Mouse (Mus musculus) CH12.LX (cell line): Measurements from ENCODE around the gene Phc3. TPM values are rescaled to one million over a fixed set of nuclear protein-coding genes. Genes with fewer than 3 reads are reported as not detected.

Source experiments
- DNase-seq: peaks from one replicate; pipeline ENCODE4 v3.0.0-alpha.2; 2013; ENCODE audit errors: extremely low read depth
- H3K27ac ChIP-seq: 2 replicates; pipeline ENCODE4 v1.5.1; 2012; ENCODE audit warnings: low read depth, mild to moderate bottlenecking, control low read depth, moderate library complexity; ENCODE audit not compliant: insufficient read depth
- H3K27me3 ChIP-seq: replicated peaks from 2 replicates; pipeline ENCODE3; 2012; ENCODE audit warnings: inconsistent platforms
- H3K36me3 ChIP-seq, 2 experiments: replicated peaks in 1 of 2; 2 replicates each; pipeline versions ENCODE3 to v1.6.1; 2012; ENCODE audit warnings: inconsistent platforms in 1 of 2, low read length in 1 of 2, mild to moderate bottlenecking in 1 of 2, mixed read lengths in 1 of 2, moderate library complexity in 1 of 2; ENCODE audit not compliant: control insufficient read depth in 1 of 2, insufficient read depth in 1 of 2
- H3K4me1 ChIP-seq, 2 experiments: 2 replicates each; pipeline ENCODE4 v1.6.1; 2012; ENCODE audit warnings: inconsistent platforms in 1 of 2, moderate library complexity in 1 of 2; ENCODE audit not compliant: insufficient read depth in 2 of 2, control insufficient read depth in 1 of 2
- H3K4me2 ChIP-seq: 2 replicates; pipeline ENCODE4 v1.6.1; 2012; ENCODE audit warnings: low read depth, mild to moderate bottlenecking, control low read depth; ENCODE audit not compliant: poor library complexity, insufficient read depth, severe bottlenecking
- H3K4me3 ChIP-seq, 3 experiments: fragments of 150-350 bp in 1 of 3; sonication (generic) in 1 of 3; replicated peaks in 1 of 3; 2 replicates each; pipeline versions ENCODE3 to v1.5.1; 2011 to 2012; ENCODE audit warnings: low read depth in 2 of 3, low read length in 2 of 3, mild to moderate bottlenecking in 2 of 3, moderate library complexity in 2 of 3, control low read depth in 1 of 3, improper control_type of control experiment in 1 of 3, inconsistent platforms in 1 of 3, mixed read lengths in 1 of 3; ENCODE audit not compliant: poor library complexity in 1 of 3
- H3K79me2 ChIP-seq: replicated peaks from 2 replicates; pipeline ENCODE4 v1.6.1; 2012; ENCODE audit warnings: mild to moderate bottlenecking, moderate library complexity; ENCODE audit not compliant: control insufficient read depth, poor library complexity, insufficient read depth, severe bottlenecking; ENCODE audit errors: extremely low read depth
- H3K9ac ChIP-seq: 2 replicates; pipeline ENCODE4 v1.6.1; 2012; ENCODE audit warnings: low read depth, mild to moderate bottlenecking, control low read depth, moderate library complexity; ENCODE audit not compliant: insufficient read depth
- H3K9me3 ChIP-seq: replicated peaks from 2 replicates; pipeline ENCODE3; 2012; ENCODE audit warnings: low read length, inconsistent platforms, mixed read lengths
- BHLHE40 ChIP-seq: IDR thresholded peaks from 2 replicates; pipeline ENCODE4 v1.6.1; 2011; ENCODE audit warnings: mild to moderate bottlenecking, low read depth, low read length, improper control_type of control experiment
- CHD1 ChIP-seq: IDR thresholded peaks from 2 replicates; pipeline ENCODE4 v1.6.1; 2012; ENCODE audit warnings: low read depth, low read length, improper control_type of control experiment, inconsistent platforms
- CTCF ChIP-seq, 2 experiments: IDR thresholded peaks in 1 of 2; conservative IDR thresholded peaks in 1 of 2; 2 replicates each; pipeline ENCODE4 v1.5.1; 2011 to 2012; ENCODE audit warnings: low read depth in 2 of 2, low read length in 2 of 2, improper control_type of control experiment in 1 of 2, inconsistent platforms in 1 of 2, mild to moderate bottlenecking in 1 of 2, moderate library complexity in 1 of 2
- E2F4 ChIP-seq: IDR thresholded peaks from 2 replicates; pipeline ENCODE4 v1.6.1; 2011; ENCODE audit warnings: low read depth, low read length, improper control_type of control experiment; ENCODE audit not compliant: insufficient replicate concordance
- ELF1 ChIP-seq: IDR thresholded peaks from 2 replicates; pipeline ENCODE4 v1.6.1; 2014; ENCODE audit warnings: low read depth, mild to moderate bottlenecking, inconsistent platforms, low read length, improper control_type of control experiment
- EP300 ChIP-seq: IDR thresholded peaks from 2 replicates; pipeline ENCODE4 v1.6.1; 2011; ENCODE audit warnings: low read length, improper control_type of control experiment
- GABPA ChIP-seq: IDR thresholded peaks from 2 replicates; pipeline ENCODE4 v1.6.1; 2012; ENCODE audit warnings: low read depth, low read length, improper control_type of control experiment, inconsistent platforms; ENCODE audit not compliant: insufficient replicate concordance
- IRF4 ChIP-seq: IDR thresholded peaks from 2 replicates; pipeline ENCODE4 v1.6.1; 2014; ENCODE audit warnings: low read depth, mild to moderate bottlenecking, inconsistent platforms, low read length, improper control_type of control experiment
- JUN ChIP-seq: IDR thresholded peaks from 2 replicates; pipeline ENCODE4 v1.6.1; 2011; ENCODE audit warnings: low read depth, mild to moderate bottlenecking, low read length, improper control_type of control experiment, moderate library complexity; ENCODE audit not compliant: insufficient read depth
- KAT2A ChIP-seq: IDR thresholded peaks from 2 replicates; pipeline ENCODE4 v1.6.1; 2012; ENCODE audit warnings: low read length, improper control_type of control experiment, inconsistent platforms; ENCODE audit not compliant: insufficient replicate concordance
- MAZ ChIP-seq: IDR thresholded peaks from 2 replicates; pipeline ENCODE4 v1.6.1; 2012; ENCODE audit warnings: low read depth, mild to moderate bottlenecking, inconsistent platforms, low read length, improper control_type of control experiment, moderate library complexity
- MXI1 ChIP-seq: IDR thresholded peaks from 2 replicates; pipeline ENCODE4 v1.6.1; 2011; ENCODE audit warnings: mild to moderate bottlenecking, low read depth, low read length, improper control_type of control experiment
- MYC ChIP-seq: IDR thresholded peaks from 2 replicates; pipeline ENCODE4 v1.6.1; 2011; ENCODE audit warnings: low read depth, mild to moderate bottlenecking, improper control_type of control experiment, low read length
- NRF1 ChIP-seq: IDR thresholded peaks from 2 replicates; pipeline ENCODE4 v1.6.1; 2014; ENCODE audit warnings: low read depth, mild to moderate bottlenecking, inconsistent platforms, low read length, improper control_type of control experiment, moderate library complexity
- POLR2A ChIP-seq: IDR thresholded peaks from 2 replicates; pipeline ENCODE4 v1.6.1; 2011; ENCODE audit warnings: low read depth, mild to moderate bottlenecking, improper control_type of control experiment, low read length
- POLR2AphosphoS2 ChIP-seq: IDR thresholded peaks from 2 replicates; pipeline ENCODE4 v1.6.1; 2011; ENCODE audit warnings: low read depth, low read length, improper control_type of control experiment
- RAD21 ChIP-seq: IDR thresholded peaks from 2 replicates; pipeline ENCODE4 v1.6.1; 2011; ENCODE audit warnings: low read depth, mild to moderate bottlenecking, low read length, improper control_type of control experiment, moderate library complexity
- SIN3A ChIP-seq: IDR thresholded peaks from 2 replicates; pipeline ENCODE4 v1.6.1; 2012; ENCODE audit warnings: low read length, improper control_type of control experiment, inconsistent platforms
- SMC3 ChIP-seq: IDR thresholded peaks from 2 replicates; pipeline ENCODE4 v1.6.1; 2011; ENCODE audit warnings: low read depth, low read length, improper control_type of control experiment
- TCF12 ChIP-seq: IDR thresholded peaks from 2 replicates; pipeline ENCODE4 v1.6.1; 2014; ENCODE audit warnings: low read depth, mild to moderate bottlenecking, inconsistent platforms, low read length, improper control_type of control experiment
- UBTF ChIP-seq: IDR thresholded peaks from 2 replicates; pipeline ENCODE4 v1.6.1; 2012; ENCODE audit warnings: low read depth, mild to moderate bottlenecking, inconsistent platforms, low read length, improper control_type of control experiment, moderate library complexity
- USF1 ChIP-seq: IDR thresholded peaks from 2 replicates; pipeline ENCODE4 v1.6.1; 2014; ENCODE audit warnings: low read depth, mild to moderate bottlenecking, inconsistent platforms, low read length, improper control_type of control experiment
- ZKSCAN1 ChIP-seq: IDR thresholded peaks from 2 replicates; pipeline ENCODE4 v1.6.1; 2012; ENCODE audit warnings: low read depth, inconsistent platforms, low read length, improper control_type of control experiment, borderline replicate concordance
- ZNF384 ChIP-seq: IDR thresholded peaks from 2 replicates; pipeline ENCODE4 v1.6.1; 2012; ENCODE audit warnings: low read depth, low read length, improper control_type of control experiment, inconsistent platforms
- dilution Hi-C: fragments of 300-500 bp; cut with MboI; formaldehyde crosslinking; loops from 2 replicates; pipeline ENCODE4 v1.14.3; 2020; ENCODE audit warnings: low sequenced_read_pairs; ENCODE audit not compliant: extremely low pct_unique_long_range_greater_than_20kb, extremely low pct_ligation_motif_present
- in situ Hi-C: fragments of 300-500 bp; cut with MboI; formaldehyde crosslinking; loops from 3 replicates; pipeline ENCODE4 v1.14.3; 2019; ENCODE audit warnings: low sequenced_read_pairs, low pct_ligation_motif_present, low pct_unique_long_range_greater_than_20kb, mixed read lengths
- polyA plus RNA-seq: library from polyadenylated mRNA; unstranded; fragments of >175 nt; gene quantifications from 2 replicates; pipeline ENCODE4 v1.2.1, GENCODE M21; 2012; ENCODE audit warnings: low read depth; ENCODE audit not compliant: insufficient read length
- total RNA-seq, 2 experiments: library from RNA; depleted of rRNA; stranded (reverse); fragments of 300-350 nt in 1 of 2; fragments of >200 nt in 1 of 2; gene quantifications; 2 replicates each; pipeline ENCODE4 v1.2.3; 2012 to 2014

The Phc3 gene
- total and polyA plus RNA-seq, 3 experiments: 8.4 to 13.5 (median 8.8) TPM

DNA sequence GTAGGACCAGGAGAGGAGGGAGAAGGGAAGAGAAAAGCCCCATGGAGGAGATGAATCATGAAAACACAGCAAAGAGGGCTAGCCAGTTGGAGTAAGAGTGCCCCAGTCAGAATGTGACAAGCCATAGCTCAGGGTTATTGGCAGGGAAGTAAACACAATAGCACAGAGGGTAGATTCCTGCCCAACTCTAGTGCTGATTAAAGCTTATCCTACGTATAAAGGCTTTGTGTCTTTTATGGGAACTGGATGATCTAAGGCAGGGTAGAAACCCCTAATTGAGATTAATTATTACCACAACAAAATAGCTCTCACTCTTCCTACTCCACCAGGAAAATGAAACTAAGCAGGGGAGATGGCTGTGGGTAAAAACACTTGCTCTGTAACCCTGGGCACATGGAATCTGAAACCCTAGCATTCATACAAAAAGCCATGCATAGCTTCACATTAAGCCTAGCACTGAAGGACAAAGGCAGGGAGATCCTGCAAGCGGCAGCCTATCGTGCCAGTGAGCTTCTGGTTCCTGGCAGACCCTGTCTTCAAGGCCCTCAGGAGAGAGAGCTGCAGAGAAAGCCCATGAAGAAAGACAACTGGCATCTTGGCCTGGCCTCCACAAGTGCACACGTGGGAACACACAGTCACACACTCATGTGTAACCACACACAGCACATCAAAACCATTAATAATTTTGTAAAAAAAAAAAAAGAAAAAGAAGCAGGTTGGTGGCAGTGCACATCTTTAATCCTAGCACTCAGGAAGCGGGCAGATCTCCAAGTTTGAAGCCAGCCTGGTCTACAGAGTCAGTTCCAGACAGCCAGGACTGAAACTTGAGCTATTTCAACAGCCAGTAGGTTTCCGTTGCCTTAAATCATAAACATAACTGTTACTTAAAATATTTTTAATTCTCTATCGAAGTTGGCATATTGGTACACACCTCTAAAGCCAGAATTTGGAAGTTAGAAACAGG, 9.1 kb downstream of the Phc3 start:
- peaks cover 6% of the 10 kb centered on the region for H3K9me3 ChIP-seq
- dilution Hi-C loops (no loop called here), in situ Hi-C loops (loop anchor here (25.0 kb wide), 1 partner anchor 98 kb away; the partner anchor contains the start of gene Gpr160)
- H3K4me1 ChIP-seq: no peaks in the 10 kb centered on the region
- no peak overlapping the region for H3K4me3 ChIP-seq
- H3K27me3 ChIP-seq: no peaks in the 10 kb centered on the region
- H3K36me3 ChIP-seq: peaks cover 51 to 85% of the 10 kb centered on the region in 2 experiments
- H3K79me2 ChIP-seq: peaks cover 4% of the 10 kb centered on the region
- DNase-seq: no peak
- TF ChIP-seq ELF1: no peak
- no peak for TF ChIP-seq UBTF
- no peak for TF ChIP-seq EP300
- TF ChIP-seq CTCF (conservative IDR thresholded peaks at IDR 0.05 in 1 of 2, IDR thresholded peaks at IDR 0.05 in 1 of 2; ENCODE audit: low read depth in 2 of 2, low read length in 2 of 2): no peak
- no peak for TF ChIP-seq ZNF384
- TF ChIP-seq JUN: no peak
- no peak for TF ChIP-seq MAZ
- TF ChIP-seq USF1: no peak
- TF ChIP-seq E2F4: no peak
- no peak for TF ChIP-seq POLR2AphosphoS2
- TF ChIP-seq SIN3A: no peak
- TF ChIP-seq IRF4: no peak
- TF ChIP-seq GABPA: no peak
- no peak overlapping the region for H3K9ac ChIP-seq
- no peak overlapping the region for H3K4me2 ChIP-seq
- no peak overlapping the region for H3K27ac ChIP-seq

- H3K36me3 ChIP-seq: peaks cover 50 to 85% of the 10 kb centered on the region in 2 experiments
- no peak for DNase-seq
- no peak for TF ChIP-seq KAT2A
- no peak for TF ChIP-seq EP300
- no peak for TF ChIP-seq BHLHE40
- no peak for TF ChIP-seq CHD1
- no peak for TF ChIP-seq RAD21
- TF ChIP-seq ELF1: no peak
- TF ChIP-seq USF1: no peak
- no peak for TF ChIP-seq ZKSCAN1
- TF ChIP-seq E2F4: no peak
- TF ChIP-seq POLR2A: no peak
- no peak for TF ChIP-seq SIN3A
- no peak for TF ChIP-seq MXI1
- TF ChIP-seq SMC3: no peak
- no peak for TF ChIP-seq NRF1
- no peak for TF ChIP-seq POLR2AphosphoS2
- no peak for TF ChIP-seq MYC
- no peak for TF ChIP-seq TCF12
Measured at GRCm38 (mm10) chr3:30958709-30959108, 10.5 kb downstream of the Phc3 start.

More at GRCm38 (mm10) chr3:30958709-30959108, 10.5 kb downstream of the Phc3 start:
- Histone ChIP-seq H3K9ac (no peak overlapping the region), H3K9me3 (peaks cover 6% of the 10 kb centered on the region), H3K4me1 (no peaks in the 10 kb centered on the region), H3K27me3 (no peaks in the 10 kb centered on the region), H3K4me3 (no peak overlapping the region), H3K27ac (no peak overlapping the region), H3K79me2 (peaks cover 4% of the 10 kb centered on the region; the same call in 1 of the 2 replicates), H3K4me2 (no peak overlapping the region)
- in situ Hi-C loops (loop anchor here (25.0 kb wide), 1 partner anchor 96 kb away; the partner anchor contains the start of gene Gpr160), dilution Hi-C loops (no loop called here)
